Mouse (Mus musculus) heart, embryonic 15.5 days (tissue): ENCODE measurements around the gene Smim23. TPM values are rescaled to one million over a fixed set of nuclear protein-coding genes. Genes with fewer than 3 reads are reported as not detected.

Experiments used
- ATAC-seq: fragments of 200-750 bp; cut with Nextera tagmentation; replicated peaks from 2 replicates; pipeline ENCODE4 v1.8.0; 2017; ENCODE audit warnings: low read depth, moderate TSS enrichment; ENCODE audit not compliant: insufficient number of reproducible peaks, insufficient read depth, low FRiP score
- H3K27ac ChIP-seq: fragments of 300-500 bp; sonication (generic); 2 replicates; pipeline ENCODE4 v1.5.1; 2015; ENCODE audit warnings: mild to moderate bottlenecking, inconsistent platforms
- H3K27me3 ChIP-seq: fragments of 300-500 bp; sonication (generic); 2 replicates; pipeline ENCODE4 v1.6.1; 2015; ENCODE audit warnings: inconsistent platforms
- H3K36me3 ChIP-seq: fragments of 300-500 bp; sonication (generic); 2 replicates; pipeline ENCODE4 v1.6.1; 2015; ENCODE audit warnings: mild to moderate bottlenecking, inconsistent platforms
- H3K4me1 ChIP-seq: fragments of 300-500 bp; sonication (generic); replicated peaks from 2 replicates; pipeline ENCODE4 v1.6.1; 2015; ENCODE audit warnings: inconsistent platforms
- H3K4me2 ChIP-seq: fragments of 300-500 bp; sonication (generic); 2 replicates; pipeline ENCODE4 v1.6.1; 2015; ENCODE audit warnings: inconsistent platforms, mild to moderate bottlenecking, moderate library complexity
- H3K4me3 ChIP-seq: fragments of 300-500 bp; sonication (generic); 2 replicates; pipeline ENCODE4 v1.5.1; 2015; ENCODE audit warnings: mild to moderate bottlenecking, inconsistent platforms
- H3K9ac ChIP-seq: fragments of 300-500 bp; sonication (generic); 2 replicates; pipeline ENCODE4 v1.6.1; 2015; ENCODE audit warnings: mild to moderate bottlenecking, inconsistent platforms
- H3K9me3 ChIP-seq: fragments of 300-500 bp; sonication (generic); replicated peaks from 2 replicates; pipeline ENCODE4 v1.6.1; 2016; ENCODE audit warnings: inconsistent platforms
- WGBS: fragments of 180-500 bp; shearing (Covaris S2); methylation state at CpG from one replicate; pipeline ENCODE4 v1.1.7; 2015; ENCODE audit warnings: mixed read lengths; 5-methylcytosine and 5-hydroxymethylcytosine counted together
- polyA plus RNA-seq: library from polyadenylated mRNA; unstranded; fragments of >200 nt; fragmentation: Nextera tagmentation; extraction: Ambion mirVana; gene quantifications from 2 replicates; pipeline ENCODE4 v1.2.1, GENCODE M21; 2015

Smim23 gene
- polyA plus RNA-seq, result not detected in 2 replicates

GRCm38 (mm10) chr11:32824505-32824904, at the start of gene Smim23:
Gene Smim23 (minus strand): TSS chr11:32824605.
- no peak for ATAC-seq
- Histone ChIP-seq H3K36me3 (no peaks in the 10 kb centered on the region), H3K4me2 (no peak within 1 kb of the TSS), H3K27ac (no peak within 1 kb of the TSS), H3K27me3 (0 out of 2 replicates have a peak, but pooled peaks cover 3% of the 10 kb centered on the region), H3K9ac (no peak within 1 kb of the TSS), H3K4me1 (peaks cover 11% of the 10 kb centered on the region), H3K9me3 (no peaks in the 10 kb centered on the region), H3K4me3 (no peak within 1 kb of the TSS)
- 63% methylated on average over 1 of the region's 1 CpGs for WGBS

DNA sequence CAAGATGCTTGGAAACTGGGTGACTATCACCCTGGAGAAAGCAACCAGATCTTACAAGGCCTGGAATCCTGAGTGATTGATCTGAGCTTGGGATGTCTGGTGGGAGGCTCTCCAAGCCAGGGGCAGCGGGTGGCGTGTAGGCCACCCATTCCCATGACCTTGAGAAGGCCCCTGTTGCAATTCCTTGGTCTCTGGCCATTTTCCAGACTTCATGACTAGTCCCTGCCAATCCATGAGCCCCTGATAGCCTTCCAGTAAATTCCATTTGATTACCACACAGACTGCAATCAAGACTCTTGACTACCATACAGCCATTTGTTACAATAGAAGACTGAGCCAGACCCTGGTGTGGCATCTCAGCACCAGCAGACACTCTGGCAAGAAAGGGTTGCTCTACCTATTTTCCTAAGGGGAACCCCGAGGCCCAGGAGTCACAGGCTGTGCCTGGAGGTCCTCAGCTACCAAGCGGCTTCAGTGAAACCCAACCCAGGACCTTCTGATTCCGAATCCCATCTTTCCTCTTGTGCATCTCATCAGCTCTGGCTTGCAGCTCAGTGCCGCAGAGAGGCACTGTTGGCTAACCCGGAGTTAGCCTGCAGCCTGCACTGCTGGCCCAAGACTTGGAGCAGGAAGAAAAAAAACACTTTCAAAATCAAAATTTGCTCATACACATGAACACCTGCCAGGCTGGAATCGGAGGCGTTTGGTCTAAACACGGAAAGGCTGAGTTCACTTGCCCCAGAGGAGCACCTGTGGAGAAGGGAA, 44.4 kb upstream of the Smim23 start:
- WGBS, result 80% methylated on average over 10 of the region's 10 CpGs
- H3K4me2 ChIP-seq, result no peak overlapping the region
- H3K9ac ChIP-seq, result no peak overlapping the region
- no peaks in the 10 kb centered on the region for H3K36me3 ChIP-seq
- no peaks in the 10 kb centered on the region for H3K9me3 ChIP-seq
- H3K27ac ChIP-seq, result no peak overlapping the region
- 0 out of 2 replicates have a peak, but pooled peaks cover 3% of the 10 kb centered on the region for H3K4me1 ChIP-seq
- 0 out of 2 replicates have a peak, but pooled peaks cover 8% of the 10 kb centered on the region for H3K27me3 ChIP-seq
- ATAC-seq, result no peak
- H3K4me3 ChIP-seq, result no peak overlapping the region

- Histone ChIP-seq H3K27ac (no peak overlapping the region), H3K36me3 (no peaks in the 10 kb centered on the region), H3K4me3 (no peak overlapping the region), H3K4me1 (0 out of 2 replicates have a peak, but pooled peaks cover 3% of the 10 kb centered on the region), H3K9me3 (no peaks in the 10 kb centered on the region), H3K4me2 (no peak overlapping the region), H3K27me3 (0 out of 2 replicates have a peak, but pooled peaks cover 8% of the 10 kb centered on the region), H3K9ac (no peak overlapping the region)
- no peak for ATAC-seq
- 83% methylated on average over 5 of the region's 5 CpGs for WGBS
These were observed 40.2 kb upstream of the Smim23 start for GRCm38 (mm10) chr11:32864615-32865014.

- H3K4me1 ChIP-seq, result peaks cover 6% of the 10 kb centered on the region
- H3K27ac ChIP-seq, result no peak overlapping the region
- no peaks in the 10 kb centered on the region for H3K27me3 ChIP-seq
- WGBS, result 8% methylated on average over 8 of the region's 8 CpGs
- no peaks in the 10 kb centered on the region for H3K36me3 ChIP-seq
- no peak for ATAC-seq
- H3K4me2 ChIP-seq, result no peak overlapping the region
- H3K9me3 ChIP-seq, result no peaks in the 10 kb centered on the region
- H3K9ac ChIP-seq, result no peak overlapping the region
- H3K4me3 ChIP-seq, result no peak overlapping the region
These were observed 33.0 kb upstream of the Smim23 start for GRCm38 (mm10) chr11:32857418-32857879.

DNA sequence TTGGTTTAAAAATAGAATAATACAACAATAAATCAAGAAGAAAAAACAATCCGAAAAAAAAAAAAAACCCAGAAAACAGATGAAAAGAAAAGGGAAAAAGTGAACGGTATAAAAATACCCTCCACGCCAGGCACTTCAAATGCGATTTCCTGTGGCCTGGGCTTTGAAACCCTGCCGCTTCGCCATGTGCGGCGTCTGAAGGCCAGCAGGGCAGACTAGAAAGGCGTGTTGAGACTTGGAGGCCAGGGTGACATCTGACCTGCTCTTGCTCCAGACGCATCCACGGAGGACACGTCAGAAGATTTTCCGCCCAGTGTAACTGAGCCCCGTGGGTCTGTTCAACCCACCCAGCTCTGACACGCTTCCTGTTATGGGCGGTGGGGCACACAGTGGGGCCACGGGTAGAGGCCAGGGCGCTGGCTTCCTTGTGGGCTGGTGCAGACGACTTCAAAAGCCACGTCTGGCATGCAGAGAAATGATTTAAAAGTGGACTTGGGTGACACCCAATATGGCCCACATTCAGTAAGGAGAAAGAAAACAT, 22.3 kb upstream of the Smim23 start:
- H3K27me3 ChIP-seq, result 0 out of 2 replicates have a peak, but pooled peaks cover 4% of the 10 kb centered on the region
- WGBS, result 57% methylated on average over 20 of the region's 20 CpGs
- no peak overlapping the region for H3K4me2 ChIP-seq
- ATAC-seq, result no peak
- no peak overlapping the region for H3K9ac ChIP-seq
- H3K4me1 ChIP-seq, result no peaks in the 10 kb centered on the region
- H3K27ac ChIP-seq, result no peak overlapping the region
- no peaks in the 10 kb centered on the region for H3K36me3 ChIP-seq
- no peaks in the 10 kb centered on the region for H3K9me3 ChIP-seq
- H3K4me3 ChIP-seq, result no peak overlapping the region

DNA sequence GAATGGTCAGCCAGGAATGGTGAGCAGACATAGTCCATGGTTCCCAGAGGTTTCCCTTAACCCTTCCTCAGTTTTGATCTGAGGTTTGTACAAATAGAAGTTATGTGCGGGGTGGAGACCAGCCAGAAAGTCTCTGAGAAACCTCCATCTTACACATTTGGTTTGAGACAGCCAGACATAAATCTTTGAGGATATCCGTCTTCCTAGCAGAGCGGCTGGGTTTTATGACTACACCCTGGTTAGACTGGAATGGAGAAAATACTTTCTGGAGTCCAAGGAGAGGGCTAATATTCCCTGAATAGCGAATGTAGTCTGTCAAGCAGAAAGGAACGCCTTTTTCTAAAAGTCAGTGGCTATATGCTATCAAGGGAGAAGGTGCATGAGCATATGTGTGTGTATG, 16.8 kb upstream of the Smim23 start:
- Histone ChIP-seq H3K4me3 (no peak overlapping the region), H3K4me2 (no peak overlapping the region), H3K27ac (no peak overlapping the region), H3K9me3 (no peaks in the 10 kb centered on the region), H3K27me3 (0 out of 2 replicates have a peak, but pooled peaks cover 4% of the 10 kb centered on the region), H3K36me3 (no peaks in the 10 kb centered on the region), H3K9ac (no peak overlapping the region), H3K4me1 (no peaks in the 10 kb centered on the region)
- WGBS, result 79% methylated on average over 5 of the region's 5 CpGs
- ATAC-seq, result no peak

DNA sequence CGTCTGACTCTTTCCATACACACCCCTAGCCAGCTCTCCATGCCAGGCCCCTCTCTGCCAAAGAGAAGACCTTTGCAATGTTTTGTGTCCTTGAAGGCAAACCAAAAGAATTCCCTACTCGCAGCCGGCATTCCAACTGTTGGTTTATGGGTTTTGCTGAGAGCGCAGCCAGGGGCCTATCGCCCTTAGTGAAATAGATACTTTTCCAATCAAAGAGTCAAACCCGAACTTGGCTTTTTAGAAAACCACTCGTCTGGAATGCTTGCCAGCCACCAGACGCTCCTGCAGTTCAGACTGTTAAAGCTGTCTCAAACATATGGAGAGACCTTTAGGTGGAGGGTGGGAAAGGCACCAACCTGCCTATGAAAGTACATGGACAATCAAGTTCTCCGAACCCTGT, 15.9 kb upstream of the Smim23 start:
- Histone ChIP-seq H3K9ac (no peak overlapping the region), H3K9me3 (no peaks in the 10 kb centered on the region), H3K4me2 (no peak overlapping the region), H3K36me3 (no peaks in the 10 kb centered on the region), H3K27me3 (0 out of 2 replicates have a peak, but pooled peaks cover 6% of the 10 kb centered on the region), H3K4me3 (no peak overlapping the region), H3K4me1 (no peaks in the 10 kb centered on the region), H3K27ac (no peak overlapping the region)
- WGBS, result 71% methylated on average over 9 of the region's 9 CpGs
- ATAC-seq, result no peak

GRCm38 (mm10) chr11:32835022-32835421, 10.6 kb upstream of the Smim23 start:
- Histone ChIP-seq H3K36me3 (no peaks in the 10 kb centered on the region), H3K9me3 (no peaks in the 10 kb centered on the region), H3K27me3 (0 out of 2 replicates have a peak, but pooled peaks cover 6% of the 10 kb centered on the region), H3K4me3 (no peak overlapping the region), H3K9ac (no peak overlapping the region), H3K27ac (no peak overlapping the region), H3K4me2 (no peak overlapping the region), H3K4me1 (no peaks in the 10 kb centered on the region)
- ATAC-seq, result no peak
- WGBS, result 50% methylated on average over 8 of the region's 8 CpGs

DNA sequence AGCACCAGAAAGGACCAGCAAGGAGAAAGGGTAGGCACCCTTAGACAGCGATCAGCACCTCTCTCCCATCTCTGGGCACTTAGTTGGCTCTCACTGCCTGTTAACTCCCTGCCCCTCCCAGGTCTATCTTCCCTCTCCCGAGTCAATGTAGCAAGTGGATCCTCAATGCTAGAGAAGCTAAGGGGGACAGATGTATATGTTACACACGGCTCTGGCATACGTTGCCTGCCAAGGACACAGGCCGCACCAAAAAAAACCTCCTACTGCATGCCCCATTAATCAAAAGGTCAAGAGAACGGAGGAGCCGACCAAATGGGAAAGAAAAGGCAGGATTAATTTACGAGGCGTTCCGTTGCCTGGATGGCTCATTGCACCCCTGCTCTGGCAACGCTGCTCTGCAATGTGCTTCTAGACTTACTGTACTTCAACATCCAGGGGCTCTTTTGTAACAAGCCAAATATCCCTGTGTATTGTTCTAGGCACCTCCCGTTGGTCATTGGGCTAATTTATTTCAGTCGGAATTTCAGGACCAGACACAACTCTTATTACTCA, 10.0 kb upstream of the Smim23 start:
- Histone ChIP-seq H3K9ac (no peak overlapping the region), H3K4me2 (no peak overlapping the region), H3K27me3 (0 out of 2 replicates have a peak, but pooled peaks cover 6% of the 10 kb centered on the region), H3K4me3 (no peak overlapping the region), H3K9me3 (no peaks in the 10 kb centered on the region), H3K36me3 (no peaks in the 10 kb centered on the region), H3K27ac (no peak overlapping the region), H3K4me1 (peaks cover 2% of the 10 kb centered on the region)
- WGBS, result 52% methylated on average over 13 of the region's 13 CpGs
- no peak for ATAC-seq

- no peak overlapping the region for H3K4me2 ChIP-seq
- H3K4me1 ChIP-seq, result peaks cover 8% of the 10 kb centered on the region
- no peak overlapping the region for H3K4me3 ChIP-seq
- ATAC-seq, result no peak
- 92% methylated on average over 12 of the region's 12 CpGs for WGBS
- H3K9me3 ChIP-seq, result no peaks in the 10 kb centered on the region
- H3K27me3 ChIP-seq, result 0 out of 2 replicates have a peak, but pooled peaks cover 6% of the 10 kb centered on the region
- H3K36me3 ChIP-seq, result no peaks in the 10 kb centered on the region
- H3K27ac ChIP-seq, result no peak overlapping the region
- no peak overlapping the region for H3K9ac ChIP-seq
These were observed 6.8 kb downstream of the Smim23 start for GRCm38 (mm10) chr11:32817566-32817965.

DNA sequence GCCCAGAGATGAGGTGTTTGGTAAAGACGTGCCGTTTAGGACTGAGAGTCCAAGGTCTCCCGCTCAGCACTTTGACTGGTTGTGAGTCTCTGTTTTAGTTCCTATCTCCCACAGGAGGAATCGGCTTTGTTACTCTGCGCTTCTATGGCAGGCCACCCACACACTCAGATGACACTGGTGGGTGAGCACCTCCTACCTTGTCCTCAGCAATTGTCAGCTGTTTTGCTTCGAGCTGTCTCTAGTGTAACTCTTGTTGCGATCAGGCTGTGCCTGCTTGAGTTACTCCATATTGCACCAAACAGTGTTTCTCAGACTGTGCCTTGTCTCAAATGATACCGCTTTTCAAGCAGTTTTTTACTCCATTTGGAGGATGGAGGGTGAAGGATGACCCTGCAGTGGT, 10.1 kb downstream of the Smim23 start:
- Histone ChIP-seq H3K9ac (no peak overlapping the region), H3K27ac (no peak overlapping the region), H3K4me2 (no peak overlapping the region), H3K36me3 (no peaks in the 10 kb centered on the region), H3K9me3 (no peaks in the 10 kb centered on the region), H3K4me1 (no peaks in the 10 kb centered on the region), H3K27me3 (0 out of 2 replicates have a peak, but pooled peaks cover 2% of the 10 kb centered on the region), H3K4me3 (no peak overlapping the region)
- ATAC-seq, result no peak
- WGBS, result 85% methylated on average over 8 of the region's 8 CpGs
